Mouse (Mus musculus) stomach, embryonic 15.5 days (tissue): Measurements from ENCODE around the gene Bpnt1. TPM values are rescaled to one million over a fixed set of nuclear protein-coding genes. Genes with fewer than 3 reads are reported as not detected.

Experiments used
- ATAC-seq: fragments of 200-750 bp; cut with Nextera tagmentation; 2 replicates; pipeline ENCODE4 v1.8.0; 2017; ENCODE audit warnings: low read depth, moderate number of reproducible peaks, moderate TSS enrichment; ENCODE audit not compliant: insufficient read depth, low FRiP score
- H3K27ac ChIP-seq: fragments of 300-500 bp; sonication (generic); 2 replicates; pipeline ENCODE4 v1.5.1; 2015; ENCODE audit warnings: mild to moderate bottlenecking, inconsistent platforms
- H3K27me3 ChIP-seq: fragments of 300-500 bp; sonication (generic); replicated peaks from 2 replicates; pipeline ENCODE4 v1.6.1; 2015; ENCODE audit warnings: inconsistent platforms
- H3K36me3 ChIP-seq: fragments of 300-500 bp; sonication (generic); 2 replicates; pipeline ENCODE4 v1.6.1; 2015; ENCODE audit warnings: inconsistent platforms
- H3K4me1 ChIP-seq: fragments of 300-500 bp; sonication (generic); 2 replicates; pipeline ENCODE4 v1.6.1; 2015; ENCODE audit warnings: inconsistent platforms
- H3K4me2 ChIP-seq: fragments of 300-500 bp; sonication (generic); 2 replicates; pipeline ENCODE4 v1.6.1; 2015; ENCODE audit warnings: mild to moderate bottlenecking, inconsistent platforms
- H3K4me3 ChIP-seq: fragments of 300-500 bp; sonication (generic); replicated peaks from 2 replicates; pipeline ENCODE4 v1.5.1; 2015; ENCODE audit warnings: inconsistent platforms
- H3K9ac ChIP-seq: fragments of 300-500 bp; sonication (generic); 2 replicates; pipeline ENCODE4 v1.6.1; 2015; ENCODE audit warnings: inconsistent platforms
- H3K9me3 ChIP-seq: fragments of 300-500 bp; sonication (generic); 2 replicates; pipeline ENCODE4 v1.6.1; 2016; ENCODE audit warnings: inconsistent platforms
- WGBS: fragments of 180-500 bp; shearing (Covaris S2); methylation state at CpG from one replicate; pipeline ENCODE4 v1.1.7; 2015; 5-methylcytosine and 5-hydroxymethylcytosine counted together
- polyA plus RNA-seq: library from polyadenylated mRNA; unstranded; fragments of >200 nt; fragmentation: Nextera tagmentation; extraction: Ambion mirVana; gene quantifications from 2 replicates; pipeline ENCODE4 v1.2.1, GENCODE M21; 2015

Bpnt1 gene
- polyA plus RNA-seq = 73.5 and 98.1 TPM in 2 replicates

GRCm38 (mm10) chr1:185331983-185332430, at the start of gene Bpnt1:
Gene Bpnt1 (plus strand): TSS chr1:185332149.
- H3K9me3 ChIP-seq = no peaks in the 10 kb centered on the region
- H3K9ac ChIP-seq = peak within 1 kb of the TSS; percentile 69; the same call in 1 of the 2 replicates
- H3K36me3 ChIP-seq = no peaks in the 10 kb centered on the region
- H3K4me3 ChIP-seq = peak within 1 kb of the TSS; percentile 71
- ATAC-seq = peak; percentile 86
- peak within 1 kb of the TSS; percentile 88 for H3K27ac ChIP-seq
- no peaks in the 10 kb centered on the region for H3K27me3 ChIP-seq
- H3K4me2 ChIP-seq = peak within 1 kb of the TSS; percentile 71
- under 1% methylated on average over 32 of the region's 32 CpGs for WGBS
- 0 out of 2 replicates have a peak, but pooled peaks cover 11% of the 10 kb centered on the region for H3K4me1 ChIP-seq

- ATAC-seq = peak; percentile 65; the same call in 1 of the 2 replicates
- no peak overlapping the region for H3K27ac ChIP-seq
- H3K4me2 ChIP-seq = no peak overlapping the region
- no peak overlapping the region for H3K4me3 ChIP-seq
- no peaks in the 10 kb centered on the region for H3K4me1 ChIP-seq
- WGBS = 86% methylated on average over 11 of the region's 11 CpGs
- no peak overlapping the region for H3K9ac ChIP-seq
- H3K9me3 ChIP-seq = no peaks in the 10 kb centered on the region
- H3K36me3 ChIP-seq = peaks cover 28% of the 10 kb centered on the region
- H3K27me3 ChIP-seq = no peaks in the 10 kb centered on the region
These were observed 49.1 kb upstream of the Bpnt1 start for GRCm38 (mm10) chr1:185282846-185283245.

GRCm38 (mm10) chr1:185283247-185283646, 48.7 kb upstream of the Bpnt1 start:
- H3K36me3 ChIP-seq = peaks cover 26% of the 10 kb centered on the region
- WGBS = 93% methylated on average over 15 of the region's 15 CpGs
- no peak overlapping the region for H3K4me2 ChIP-seq
- no peaks in the 10 kb centered on the region for H3K4me1 ChIP-seq
- H3K27me3 ChIP-seq = no peaks in the 10 kb centered on the region
- no peak for ATAC-seq
- H3K9me3 ChIP-seq = no peaks in the 10 kb centered on the region
- no peak overlapping the region for H3K9ac ChIP-seq
- H3K27ac ChIP-seq = no peak overlapping the region
- no peak overlapping the region for H3K4me3 ChIP-seq

GRCm38 (mm10) chr1:185284740-185285139, 47.2 kb upstream of the Bpnt1 start:
- ATAC-seq = no peak; the same call in 1 of the 2 replicates
- Histone ChIP-seq H3K9ac (no peak overlapping the region), H3K9me3 (no peaks in the 10 kb centered on the region), H3K36me3 (peaks cover 18% of the 10 kb centered on the region), H3K4me3 (no peak overlapping the region), H3K4me1 (no peaks in the 10 kb centered on the region), H3K27me3 (no peaks in the 10 kb centered on the region), H3K4me2 (no peak overlapping the region), H3K27ac (no peak overlapping the region)
- WGBS = 52% methylated on average over 4 of the region's 4 CpGs

GRCm38 (mm10) chr1:185285171-185285570, 46.8 kb upstream of the Bpnt1 start:
- Histone ChIP-seq H3K27ac (no peak overlapping the region), H3K27me3 (no peaks in the 10 kb centered on the region), H3K4me1 (no peaks in the 10 kb centered on the region), H3K9ac (no peak overlapping the region), H3K36me3 (peaks cover 18% of the 10 kb centered on the region), H3K9me3 (no peaks in the 10 kb centered on the region), H3K4me3 (no peak overlapping the region), H3K4me2 (no peak overlapping the region)
- 77% methylated on average over 4 of the region's 4 CpGs for WGBS
- no peak for ATAC-seq

GRCm38 (mm10) chr1:185287066-185287465, 44.9 kb upstream of the Bpnt1 start:
- ATAC-seq = no peak
- H3K27me3 ChIP-seq = no peaks in the 10 kb centered on the region
- H3K9me3 ChIP-seq = no peaks in the 10 kb centered on the region
- no peak overlapping the region for H3K27ac ChIP-seq
- peaks cover 24% of the 10 kb centered on the region for H3K36me3 ChIP-seq
- H3K4me2 ChIP-seq = no peak overlapping the region
- 89% methylated on average over 20 of the region's 20 CpGs for WGBS
- H3K9ac ChIP-seq = no peak overlapping the region
- H3K4me1 ChIP-seq = no peaks in the 10 kb centered on the region
- H3K4me3 ChIP-seq = no peak overlapping the region

GRCm38 (mm10) chr1:185289231-185289630, 42.7 kb upstream of the Bpnt1 start:
- H3K9ac ChIP-seq = no peak overlapping the region
- no peaks in the 10 kb centered on the region for H3K4me1 ChIP-seq
- no peaks in the 10 kb centered on the region for H3K27me3 ChIP-seq
- WGBS = 76% methylated on average over 5 of the region's 5 CpGs
- H3K9me3 ChIP-seq = no peaks in the 10 kb centered on the region
- H3K4me3 ChIP-seq = no peak overlapping the region
- H3K36me3 ChIP-seq = peaks cover 37% of the 10 kb centered on the region
- no peak for ATAC-seq
- H3K4me2 ChIP-seq = no peak overlapping the region
- H3K27ac ChIP-seq = no peak overlapping the region

GRCm38 (mm10) chr1:185291336-185291735, 40.6 kb upstream of the Bpnt1 start:
- Histone ChIP-seq H3K4me2 (no peak overlapping the region), H3K27me3 (no peaks in the 10 kb centered on the region), H3K9ac (no peak overlapping the region), H3K4me1 (no peaks in the 10 kb centered on the region), H3K9me3 (no peaks in the 10 kb centered on the region), H3K4me3 (no peak overlapping the region), H3K27ac (no peak overlapping the region), H3K36me3 (peaks cover 50% of the 10 kb centered on the region)
- no peak for ATAC-seq
- WGBS = 88% methylated on average over 4 of the region's 4 CpGs

GRCm38 (mm10) chr1:185292646-185293360, 39.1 kb upstream of the Bpnt1 start:
- Histone ChIP-seq H3K27me3 (no peaks in the 10 kb centered on the region), H3K4me1 (no peaks in the 10 kb centered on the region), H3K36me3 (peaks cover 56% of the 10 kb centered on the region), H3K27ac (no peak overlapping the region), H3K4me3 (no peak overlapping the region), H3K9me3 (no peaks in the 10 kb centered on the region), H3K9ac (no peak overlapping the region), H3K4me2 (no peak overlapping the region)
- 88% methylated on average over 10 of the region's 10 CpGs for WGBS
- no peak for ATAC-seq

- no peaks in the 10 kb centered on the region for H3K27me3 ChIP-seq
- no peaks in the 10 kb centered on the region for H3K4me1 ChIP-seq
- no peak overlapping the region for H3K4me2 ChIP-seq
- no peak overlapping the region for H3K4me3 ChIP-seq
- no peak overlapping the region for H3K27ac ChIP-seq
- no peaks in the 10 kb centered on the region for H3K9me3 ChIP-seq
- 86% methylated on average over 7 of the region's 7 CpGs for WGBS
- peaks cover 42% of the 10 kb centered on the region for H3K36me3 ChIP-seq
- no peak overlapping the region for H3K9ac ChIP-seq
- ATAC-seq = no peak
These were observed 35.1 kb upstream of the Bpnt1 start for GRCm38 (mm10) chr1:185296850-185297249.

- WGBS = 94% methylated on average over 8 of the region's 8 CpGs
- Histone ChIP-seq H3K4me1 (no peaks in the 10 kb centered on the region), H3K27me3 (no peaks in the 10 kb centered on the region), H3K9me3 (no peaks in the 10 kb centered on the region), H3K36me3 (peaks cover 42% of the 10 kb centered on the region), H3K4me3 (no peak overlapping the region), H3K27ac (no peak overlapping the region), H3K9ac (no peak overlapping the region), H3K4me2 (no peak overlapping the region)
- no peak for ATAC-seq
These were observed 33.5 kb upstream of the Bpnt1 start for GRCm38 (mm10) chr1:185298496-185298895.

- Histone ChIP-seq H3K27ac (no peak overlapping the region), H3K9ac (no peak overlapping the region), H3K4me3 (no peak overlapping the region), H3K4me2 (no peak overlapping the region), H3K36me3 (peaks cover 23% of the 10 kb centered on the region), H3K9me3 (no peaks in the 10 kb centered on the region), H3K4me1 (no peaks in the 10 kb centered on the region), H3K27me3 (no peaks in the 10 kb centered on the region)
- no peak for ATAC-seq
- 94% methylated on average over 6 of the region's 6 CpGs for WGBS
These were observed 29.1 kb upstream of the Bpnt1 start for GRCm38 (mm10) chr1:185302816-185303215.
